Mouse (Mus musculus): ENCODE data around the gene Ppp1r15b. TPM values are rescaled to one million over a fixed set of nuclear protein-coding genes. Genes with fewer than 3 reads are reported as not detected.

The Ppp1r15b gene
- total RNA-seq, 2 experiments from 2014 or later: 83.1 to 108 TPM

GRCm38 (mm10) chr1:133119931-133120712 is 10.8 kb upstream of the Ppp1r15b start:
- peak; percentile 60 for DNase-seq

- peak; percentile 17 for DNase-seq
These were observed 9.7 kb upstream of the Ppp1r15b start for GRCm38 (mm10) chr1:133121246-133121645.

GRCm38 (mm10) chr1:133124137-133124536 is 6.8 kb upstream of the Ppp1r15b start:
- DNase-seq: no peak

- no peak for DNase-seq
These were observed 5.1 kb upstream of the Ppp1r15b start for GRCm38 (mm10) chr1:133125640-133126364.

- DNase-seq: no peak
These were observed 4.6 kb upstream of the Ppp1r15b start for GRCm38 (mm10) chr1:133126365-133126740.

GRCm38 (mm10) chr1:133127328-133127727 is 3.6 kb upstream of the Ppp1r15b start:
- peak; percentile 35 for DNase-seq

GRCm38 (mm10) chr1:133129471-133130221 is 1.3 kb upstream of the Ppp1r15b start:
- DNase-seq: peak; percentile 23

- no peak for DNase-seq
These were observed 590 bp downstream of the Ppp1r15b start for GRCm38 (mm10) chr1:133131561-133131905.

- DNase-seq: peak; percentile 46
These were observed 993 bp downstream of the Ppp1r15b start for GRCm38 (mm10) chr1:133131936-133132335.

- DNase-seq: peak; percentile 30
These were observed 1.7 kb downstream of the Ppp1r15b start for GRCm38 (mm10) chr1:133132388-133133326.

- no peak for DNase-seq
These were observed 2.5 kb downstream of the Ppp1r15b start for GRCm38 (mm10) chr1:133133425-133133824.

- peak; percentile 27 for DNase-seq
These were observed 3.1 kb downstream of the Ppp1r15b start for GRCm38 (mm10) chr1:133134071-133134470.

GRCm38 (mm10) chr1:133134881-133135280 is 3.9 kb downstream of the Ppp1r15b start:
- peak; percentile 40 for DNase-seq

- DNase-seq: no peak
These were observed 4.9 kb downstream of the Ppp1r15b start for GRCm38 (mm10) chr1:133135808-133136207.

GRCm38 (mm10) chr1:133138401-133138800 is 7.5 kb downstream of the Ppp1r15b start:
- DNase-seq: no peak

GRCm38 (mm10) chr1:133146014-133147009 is 15.4 kb downstream of the Ppp1r15b start:
- peak; percentile 62 for DNase-seq

GRCm38 (mm10) chr1:133147324-133147723 is 16.4 kb downstream of the Ppp1r15b start:
- DNase-seq: no peak

- no peak for DNase-seq
These were observed 17.2 kb downstream of the Ppp1r15b start for GRCm38 (mm10) chr1:133148122-133148521.

- DNase-seq: no peak
These were observed 19.6 kb downstream of the Ppp1r15b start for GRCm38 (mm10) chr1:133150556-133150955.

GRCm38 (mm10) chr1:133152213-133152612 is 21.3 kb downstream of the Ppp1r15b start:
- DNase-seq: no peak
